Mouse (Mus musculus) E14TG2a.4 (cell line): ENCODE data around the gene Bax.

Experiments
- H3K27me3 ChIP-seq: 2 replicates; pipeline ENCODE4 v1.6.1; 2014; ENCODE audit warnings: low read length, control low read depth; ENCODE audit not compliant: insufficient read depth
- H3K36me3 ChIP-seq: 2 replicates; pipeline ENCODE4 v1.6.1; 2014; ENCODE audit warnings: low read length, control low read depth; ENCODE audit not compliant: insufficient read depth
- H3K4me1 ChIP-seq: replicated peaks from 2 replicates; pipeline ENCODE4 v1.6.1; 2014; ENCODE audit warnings: low read depth, low read length, control low read depth
- H3K4me3 ChIP-seq: replicated peaks from 2 replicates; pipeline ENCODE4 v1.5.1; 2014; ENCODE audit warnings: mild to moderate bottlenecking, low read length
- H3K9me3 ChIP-seq: 2 replicates; pipeline ENCODE4 v1.6.1; 2014; ENCODE audit warnings: low read length, control low read depth
- CTCF ChIP-seq: conservative IDR thresholded peaks from 2 replicates; pipeline ENCODE4 v1.5.1; 2014; ENCODE audit warnings: low read length
- NANOG ChIP-seq: IDR thresholded peaks from 2 replicates; pipeline ENCODE4 v1.6.1; 2014; ENCODE audit warnings: borderline replicate concordance, low read length, mixed read lengths
- POU5F1 ChIP-seq: IDR thresholded peaks from 2 replicates; pipeline ENCODE4 v1.6.1; 2014; ENCODE audit warnings: low read length, borderline replicate concordance

The Bax gene

GRCm38 (mm10) chr7:45494548-45494947 is 27.9 kb upstream of the Bax start:
- Histone ChIP-seq H3K4me1 (peaks cover 66% of the 10 kb centered on the region), H3K36me3 (peaks cover 76% of the 10 kb centered on the region), H3K27me3 (no peaks in the 10 kb centered on the region), H3K9me3 (no peaks in the 10 kb centered on the region), H3K4me3 (peak overlapping the region; percentile 64)
- TF ChIP-seq CTCF (no peak), POU5F1 (no peak), NANOG (no peak)

GRCm38 (mm10) chr7:45492951-45493350 is 26.3 kb upstream of the Bax start:
- peaks cover 60% of the 10 kb centered on the region for H3K36me3 ChIP-seq
- H3K4me1 ChIP-seq, result peaks cover 75% of the 10 kb centered on the region
- no peak overlapping the region for H3K4me3 ChIP-seq
- H3K27me3 ChIP-seq, result no peaks in the 10 kb centered on the region
- H3K9me3 ChIP-seq, result no peaks in the 10 kb centered on the region
- no peak for TF ChIP-seq NANOG
- no peak for TF ChIP-seq CTCF
- no peak for TF ChIP-seq POU5F1

- Histone ChIP-seq H3K4me1 (peaks cover 81% of the 10 kb centered on the region), H3K9me3 (no peaks in the 10 kb centered on the region), H3K27me3 (no peaks in the 10 kb centered on the region), H3K4me3 (no peak overlapping the region), H3K36me3 (peaks cover 57% of the 10 kb centered on the region)
- TF ChIP-seq NANOG (no peak), CTCF (no peak), POU5F1 (no peak)
Measured at GRCm38 (mm10) chr7:45492225-45492844, 25.6 kb upstream of the Bax start.

GRCm38 (mm10) chr7:45491264-45491663 is 24.6 kb upstream of the Bax start:
- peaks cover 58% of the 10 kb centered on the region for H3K36me3 ChIP-seq
- peaks cover 89% of the 10 kb centered on the region for H3K4me1 ChIP-seq
- no peaks in the 10 kb centered on the region for H3K9me3 ChIP-seq
- TF ChIP-seq NANOG (no peak), CTCF (no peak), POU5F1 (no peak)
- no peak overlapping the region for H3K4me3 ChIP-seq
- no peaks in the 10 kb centered on the region for H3K27me3 ChIP-seq

- H3K4me1 ChIP-seq, result peaks cover 87% of the 10 kb centered on the region
- no peaks in the 10 kb centered on the region for H3K9me3 ChIP-seq
- H3K27me3 ChIP-seq, result no peaks in the 10 kb centered on the region
- peaks cover 58% of the 10 kb centered on the region for H3K36me3 ChIP-seq
- no peak for TF ChIP-seq NANOG
- TF ChIP-seq CTCF, result no peak
- TF ChIP-seq POU5F1, result no peak
- no peak overlapping the region for H3K4me3 ChIP-seq
Measured at GRCm38 (mm10) chr7:45490822-45491221, 24.1 kb upstream of the Bax start.

GRCm38 (mm10) chr7:45489578-45489977 is 22.9 kb upstream of the Bax start:
- no peak overlapping the region for H3K4me3 ChIP-seq
- H3K4me1 ChIP-seq, result peaks cover 75% of the 10 kb centered on the region
- H3K27me3 ChIP-seq, result no peaks in the 10 kb centered on the region
- no peak for TF ChIP-seq CTCF
- TF ChIP-seq NANOG, result no peak
- no peak for TF ChIP-seq POU5F1
- no peaks in the 10 kb centered on the region for H3K9me3 ChIP-seq
- peaks cover 56% of the 10 kb centered on the region for H3K36me3 ChIP-seq

- Histone ChIP-seq H3K4me3 (peak within 1 kb of the TSS; percentile 87), H3K27me3 (no peaks in the 10 kb centered on the region), H3K4me1 (peaks cover 64% of the 10 kb centered on the region), H3K9me3 (no peaks in the 10 kb centered on the region), H3K36me3 (peaks cover 47% of the 10 kb centered on the region)
- TF ChIP-seq POU5F1 (no peak), NANOG (no peak)
Measured at GRCm38 (mm10) chr7:45488293-45489204, 21.9 kb upstream of the Bax start, which contains the start of gene Dhdh. Gene Dhdh (minus strand): TSS chr7:45488805.

GRCm38 (mm10) chr7:45487861-45488292 is 21.2 kb upstream of the Bax start:
- TF ChIP-seq POU5F1 (no peak), NANOG (no peak), CTCF (no peak)
- Histone ChIP-seq H3K27me3 (no peaks in the 10 kb centered on the region), H3K4me3 (peak overlapping the region; percentile 87), H3K36me3 (peaks cover 47% of the 10 kb centered on the region), H3K9me3 (no peaks in the 10 kb centered on the region), H3K4me1 (peaks cover 59% of the 10 kb centered on the region)
